Mouse (Mus musculus): ENCODE results near the gene Arid3b.

The Arid3b gene

DNA sequence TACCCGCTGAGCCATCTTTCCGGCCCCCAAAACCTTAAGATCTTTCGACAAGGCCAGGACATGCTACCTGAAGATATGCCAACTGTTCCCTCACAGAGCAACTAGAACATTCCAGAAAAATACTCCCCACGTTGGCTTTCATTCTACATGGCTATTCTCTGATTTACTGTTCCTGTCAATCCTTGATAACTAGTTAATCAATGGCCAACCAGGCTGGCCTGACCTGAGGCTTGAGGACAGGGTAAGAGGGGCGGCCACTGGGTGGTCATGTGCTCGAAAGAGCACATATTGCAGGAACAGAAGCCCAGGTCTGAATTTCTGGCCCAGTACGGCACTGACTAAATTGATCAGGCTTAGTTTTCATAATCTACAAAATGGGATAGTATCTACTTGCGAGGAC lies 39.1 kb downstream of the Arid3b start:
- intact Hi-C loops (cut with DNase I): no loop called here

DNA sequence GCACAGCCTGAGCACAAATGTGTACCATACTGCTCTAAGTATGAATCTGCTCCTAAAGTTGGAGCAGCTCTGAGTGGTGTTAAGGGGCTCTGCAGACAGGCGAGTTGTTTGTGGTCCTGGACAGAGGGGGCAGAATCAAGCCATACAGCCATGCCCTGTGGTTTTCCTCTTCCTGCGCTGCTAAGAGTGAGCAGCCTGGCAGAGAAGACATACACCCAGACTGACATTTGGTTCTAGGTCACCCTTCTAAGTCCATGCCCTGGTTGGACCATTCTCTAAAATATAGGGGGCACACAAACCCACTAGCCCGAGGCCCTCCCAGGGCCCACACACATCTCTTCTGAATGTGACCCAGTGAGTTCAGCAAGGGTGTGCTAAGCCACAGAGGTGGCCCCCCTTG lies 46.9 kb downstream of the Arid3b start:
- intact Hi-C loops (cut with DNase I): no loop called here

DNA sequence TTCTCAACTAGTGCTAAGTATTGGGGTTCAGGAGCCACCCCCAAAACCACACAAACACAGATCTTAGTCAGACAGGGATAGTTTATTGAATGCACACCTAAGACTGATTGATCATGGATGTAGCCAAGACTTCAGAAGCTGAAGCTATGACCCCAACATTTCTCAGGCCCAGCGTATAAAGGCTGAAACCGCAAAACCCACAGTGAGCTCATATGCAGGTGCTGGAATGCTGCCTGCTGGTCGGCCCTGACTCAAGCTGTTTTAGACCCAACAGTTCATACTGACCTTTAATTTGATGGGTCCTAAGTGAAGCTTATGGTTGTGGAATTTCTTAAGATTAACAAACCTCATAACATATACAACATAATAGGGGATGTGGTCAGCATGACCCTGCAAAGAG lies 53.9 kb downstream of the Arid3b start:
- intact Hi-C loops (cut with DNase I): no loop called here

DNA sequence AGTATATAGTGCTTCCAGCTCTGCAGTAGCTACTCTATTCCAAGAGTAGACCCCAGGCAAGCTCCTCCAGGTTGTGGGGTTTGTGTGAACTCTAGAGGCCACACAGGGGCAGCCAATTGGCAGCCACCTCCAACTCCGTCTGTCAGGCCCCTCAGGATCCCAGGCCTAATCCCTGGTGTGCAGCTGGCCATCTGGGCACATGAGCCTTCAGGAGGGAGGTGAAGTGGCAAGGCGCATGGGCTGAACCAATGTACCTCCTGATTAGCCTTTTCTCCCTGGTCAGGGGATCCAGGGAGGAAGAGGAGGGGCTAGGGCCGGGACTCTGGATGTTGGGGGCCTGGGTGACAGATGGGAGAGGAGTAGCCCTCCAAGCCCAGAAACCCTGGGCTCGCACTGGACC lies 60.9 kb downstream of the Arid3b start:
- intact Hi-C loops (cut with DNase I): no loop called here

DNA sequence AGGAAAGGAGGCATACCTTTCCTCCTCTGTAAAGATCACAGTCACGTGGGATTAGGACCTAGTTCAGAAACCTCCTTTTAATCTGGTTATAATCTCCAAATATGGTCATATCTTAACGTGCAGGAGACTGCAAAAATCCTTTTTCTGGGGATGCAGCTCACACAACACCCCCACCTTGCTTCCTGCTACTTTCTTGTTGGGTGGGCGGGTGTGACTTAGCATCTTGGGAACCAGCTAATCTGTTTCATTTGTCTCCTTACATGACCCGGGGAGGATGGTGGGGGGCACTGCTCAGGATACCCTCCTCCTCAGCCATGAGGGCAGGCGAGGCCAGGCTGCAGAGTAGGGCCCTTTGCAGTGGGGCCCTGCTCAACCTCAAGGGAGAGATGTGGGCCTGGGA lies 61.6 kb downstream of the Arid3b start:
- intact Hi-C loops (cut with DNase I): no loop called here

DNA sequence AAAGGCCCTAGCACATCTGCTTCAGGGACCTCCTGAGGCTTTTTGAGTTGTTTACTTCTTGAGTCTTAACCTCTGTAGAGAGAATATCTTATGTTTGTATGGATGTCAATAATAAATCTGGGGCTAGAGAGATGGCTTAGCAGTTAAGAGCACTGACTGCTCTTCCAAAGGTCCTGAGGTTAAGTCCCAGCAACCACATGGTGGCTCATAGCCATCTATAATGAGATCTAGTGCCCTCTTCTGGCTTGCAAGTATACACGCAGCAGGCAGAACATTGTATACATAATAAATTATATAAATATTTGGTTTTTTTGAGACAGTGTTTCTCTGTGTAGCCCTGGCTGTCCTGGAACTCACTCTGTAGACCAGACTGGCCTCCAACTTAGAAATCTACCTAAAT lies 62.4 kb downstream of the Arid3b start:
- intact Hi-C loops (cut with DNase I): no loop called here

DNA sequence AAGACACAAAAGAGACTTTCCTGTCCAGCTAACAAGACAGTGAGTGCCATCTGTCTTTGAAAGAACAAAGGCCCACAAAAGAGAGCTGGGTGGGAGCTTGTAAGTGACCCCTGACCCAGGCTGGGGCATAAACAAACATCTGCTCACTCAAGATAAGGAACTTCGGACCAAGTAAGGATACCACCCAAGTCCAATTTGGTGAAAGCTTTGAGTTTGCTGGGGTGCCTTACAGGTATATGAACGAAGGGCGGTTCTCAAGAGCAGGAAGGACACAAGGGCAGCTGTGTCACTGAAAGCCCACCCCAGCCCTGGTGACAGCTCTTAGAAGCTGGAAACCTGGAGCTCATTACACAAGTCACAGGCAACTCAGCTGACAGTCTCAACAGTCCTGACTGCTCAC lies 62.8 kb downstream of the Arid3b start:
- intact Hi-C loops (cut with DNase I): no loop called here

DNA sequence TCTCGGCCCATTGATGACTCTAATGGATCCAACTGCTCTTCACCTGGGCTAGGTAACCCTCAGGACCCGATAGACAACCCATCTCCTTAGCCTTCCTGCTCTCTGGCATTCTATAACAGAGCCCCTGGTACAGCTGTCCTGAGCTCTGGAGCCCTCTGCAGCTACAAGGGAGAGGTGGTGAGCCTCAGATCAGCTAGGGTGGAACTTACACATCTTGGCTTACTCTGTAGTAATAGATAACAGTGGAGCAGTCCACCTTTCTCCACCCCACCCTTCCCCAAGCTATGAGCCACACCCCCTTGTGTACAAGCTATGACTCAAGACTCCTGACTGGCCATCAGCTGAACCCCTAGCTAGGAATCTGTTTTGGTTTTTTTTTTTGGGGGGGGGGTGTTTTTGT lies 65.8 kb downstream of the Arid3b start:
- intact Hi-C loops (cut with DNase I): no loop called here

DNA sequence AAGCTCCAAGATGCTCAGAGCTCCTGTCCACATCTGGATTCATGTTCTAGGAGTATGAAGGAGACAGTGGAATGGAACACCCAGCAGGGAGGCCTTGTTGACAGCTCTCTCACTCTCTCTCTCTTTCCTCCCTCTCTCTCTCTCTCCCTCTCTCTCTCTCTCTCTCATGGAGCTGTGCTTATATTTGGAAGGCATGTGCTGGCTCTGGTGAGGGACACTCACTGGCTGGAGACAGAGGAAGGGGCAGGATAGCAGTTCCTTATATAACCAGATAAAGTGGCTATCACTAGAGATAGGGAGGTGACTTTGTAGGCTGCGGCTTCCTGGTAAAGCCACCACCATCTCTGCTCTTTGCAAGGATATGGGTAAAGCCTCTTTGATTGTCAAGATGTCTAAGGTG lies 66.4 kb downstream of the Arid3b start:
- intact Hi-C loops (cut with DNase I): no loop called here

DNA sequence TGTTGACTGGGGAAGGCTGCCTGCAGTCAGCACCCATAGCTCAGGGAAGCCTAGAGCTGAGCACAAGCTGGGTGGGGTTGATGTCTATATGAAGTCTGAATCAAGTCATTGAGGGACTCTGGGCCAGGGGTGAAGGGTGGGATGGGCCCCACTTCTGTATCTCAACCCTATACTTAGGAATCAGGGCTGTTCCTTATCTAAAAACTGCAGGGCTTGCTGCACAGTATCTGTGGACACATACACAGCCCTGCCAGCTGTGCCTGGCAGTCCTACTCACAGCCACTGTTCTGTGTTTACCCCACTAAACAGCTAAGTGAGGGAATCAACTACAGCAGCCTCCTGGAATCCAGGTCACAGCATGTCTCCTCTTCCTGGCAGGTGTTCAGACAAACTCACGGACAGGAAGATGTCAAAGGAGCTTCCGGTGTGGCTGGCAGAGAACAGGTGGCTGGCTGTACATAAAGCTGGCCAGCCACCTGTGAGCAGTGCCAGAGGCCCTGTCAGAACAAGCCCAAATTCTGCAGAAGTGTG lies 67.0 kb downstream of the Arid3b start:
- intact Hi-C loops (cut with DNase I): loop anchor here (10.0 kb wide), 1 partner anchor 225 kb away; no protein-coding TSS in a partner anchor

DNA sequence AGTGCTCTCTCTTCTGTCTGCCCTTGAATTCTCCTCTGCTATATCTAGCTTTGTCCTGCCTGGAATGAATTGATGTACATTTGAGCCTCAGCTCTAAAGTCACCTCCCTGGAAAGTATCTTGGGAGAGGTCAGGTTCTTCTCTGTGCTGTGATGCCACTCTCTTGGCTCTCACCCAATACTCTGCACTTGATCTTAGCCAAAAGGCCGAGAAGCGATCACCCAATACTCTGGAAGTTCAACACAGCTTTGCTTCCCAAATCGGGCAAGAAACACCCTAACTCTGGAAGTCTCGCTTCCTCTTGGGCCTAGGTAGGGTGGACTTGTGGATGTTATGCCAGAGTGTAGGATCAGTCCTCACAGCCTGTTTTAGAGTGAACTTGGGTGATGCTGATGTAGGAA lies 69.4 kb downstream of the Arid3b start:
- intact Hi-C loops (cut with DNase I): loop anchor here (10.0 kb wide), 1 partner anchor 228 kb away; no protein-coding TSS in a partner anchor

DNA sequence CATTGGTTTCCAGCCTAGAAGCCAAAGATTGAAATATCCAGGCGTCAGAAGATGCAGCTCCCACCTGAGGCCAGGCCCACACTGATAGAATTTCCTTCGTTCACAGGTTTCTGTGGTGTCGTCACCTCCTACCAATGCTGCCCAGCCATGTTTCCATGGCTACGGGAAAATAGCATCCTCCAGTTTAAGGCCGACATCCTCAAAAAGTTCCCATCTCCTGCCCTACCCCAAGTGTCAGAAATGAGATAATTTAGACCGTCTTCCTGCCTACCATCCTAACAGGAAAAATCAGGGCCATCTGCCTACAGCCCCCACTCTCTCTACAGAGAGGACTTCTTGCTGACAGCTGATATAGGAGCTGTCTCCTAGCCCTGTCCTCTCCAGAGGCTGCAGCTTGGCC lies 70.2 kb downstream of the Arid3b start:
- intact Hi-C loops (cut with DNase I): loop anchor here (10.0 kb wide), 1 partner anchor 228 kb away; no protein-coding TSS in a partner anchor

DNA sequence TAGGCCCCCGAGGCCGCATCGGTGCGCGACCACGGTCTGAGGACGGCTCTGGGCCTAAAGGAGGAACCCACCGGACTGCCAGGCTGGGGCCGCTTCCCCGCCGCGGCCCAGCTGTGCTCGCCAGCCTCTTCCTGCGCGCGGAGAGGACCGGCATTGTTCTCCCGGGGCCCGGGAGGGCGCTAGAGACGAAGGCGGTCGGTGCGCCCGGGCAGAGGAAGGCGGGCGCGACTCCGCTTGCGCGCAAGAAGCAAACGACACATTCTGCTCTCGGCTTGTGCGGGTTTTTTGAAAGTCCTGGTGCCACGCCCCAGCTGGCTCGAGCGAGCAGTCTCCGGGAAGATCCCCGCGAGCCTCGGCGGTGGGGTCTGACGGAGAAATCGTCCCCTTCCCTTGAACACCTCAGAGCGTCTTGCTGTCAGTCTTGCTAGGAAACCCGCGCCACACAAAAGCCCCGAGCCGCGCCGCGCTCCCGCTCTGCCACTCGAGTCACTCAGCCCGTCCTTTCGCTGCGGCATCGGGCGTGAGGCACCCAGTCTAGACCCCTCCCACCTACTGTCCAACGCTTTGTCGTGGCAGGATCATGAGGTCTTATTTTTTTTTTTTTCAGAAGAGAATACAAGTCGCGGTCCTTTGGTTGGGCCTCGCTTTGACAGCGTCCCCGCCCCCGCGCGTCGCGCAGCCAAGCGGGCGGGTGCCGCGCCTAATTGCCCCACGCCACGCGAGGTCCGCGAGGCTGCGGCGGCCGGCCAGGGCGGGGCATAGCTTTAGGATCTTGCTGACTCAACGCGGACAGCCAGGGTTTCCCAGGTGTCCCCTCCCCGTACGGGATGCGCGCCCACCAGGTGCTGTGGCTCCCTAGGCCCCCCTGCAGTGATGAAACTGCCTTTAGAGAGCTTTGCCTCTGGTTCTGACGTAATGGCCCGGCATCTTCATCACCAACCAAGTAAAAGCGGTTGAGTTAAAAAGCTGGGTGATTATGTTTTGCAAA lies 70.9 kb downstream of the Arid3b start, which contains the start of gene Clk3:
Clk3 (minus strand) TSS at position 497 of the 988 bp plus-strand sequence.
- intact Hi-C loops (cut with DNase I): loop anchor here (2.0 to 10.0 kb wide), 2 partner anchors 71 to 229 kb away; partner anchors contain the start of gene Arid3b

DNA sequence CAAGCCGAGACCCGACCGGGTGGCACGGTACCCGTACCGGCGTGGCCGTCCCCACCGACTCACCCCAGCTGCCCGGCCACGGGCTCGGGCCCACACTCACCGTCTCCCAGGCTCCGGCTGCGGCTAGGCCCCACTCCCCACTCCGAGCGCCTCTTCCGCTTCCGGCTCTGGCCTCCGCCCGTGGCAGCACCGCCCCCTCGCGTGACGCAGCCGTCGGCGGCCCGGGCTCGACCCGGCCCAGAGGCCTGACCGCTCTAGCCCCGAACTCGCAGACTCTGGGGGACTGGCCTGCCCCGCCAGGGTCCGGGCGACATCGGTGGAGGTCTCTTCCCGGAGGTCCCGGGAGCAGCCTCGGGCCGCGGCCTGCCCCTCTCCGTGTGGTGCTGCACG lies 71.6 kb downstream of the Arid3b start:
- intact Hi-C loops (cut with DNase I): loop anchor here (2.0 to 10.0 kb wide), 2 partner anchors 72 to 230 kb away; partner anchors contain the start of gene Arid3b

DNA sequence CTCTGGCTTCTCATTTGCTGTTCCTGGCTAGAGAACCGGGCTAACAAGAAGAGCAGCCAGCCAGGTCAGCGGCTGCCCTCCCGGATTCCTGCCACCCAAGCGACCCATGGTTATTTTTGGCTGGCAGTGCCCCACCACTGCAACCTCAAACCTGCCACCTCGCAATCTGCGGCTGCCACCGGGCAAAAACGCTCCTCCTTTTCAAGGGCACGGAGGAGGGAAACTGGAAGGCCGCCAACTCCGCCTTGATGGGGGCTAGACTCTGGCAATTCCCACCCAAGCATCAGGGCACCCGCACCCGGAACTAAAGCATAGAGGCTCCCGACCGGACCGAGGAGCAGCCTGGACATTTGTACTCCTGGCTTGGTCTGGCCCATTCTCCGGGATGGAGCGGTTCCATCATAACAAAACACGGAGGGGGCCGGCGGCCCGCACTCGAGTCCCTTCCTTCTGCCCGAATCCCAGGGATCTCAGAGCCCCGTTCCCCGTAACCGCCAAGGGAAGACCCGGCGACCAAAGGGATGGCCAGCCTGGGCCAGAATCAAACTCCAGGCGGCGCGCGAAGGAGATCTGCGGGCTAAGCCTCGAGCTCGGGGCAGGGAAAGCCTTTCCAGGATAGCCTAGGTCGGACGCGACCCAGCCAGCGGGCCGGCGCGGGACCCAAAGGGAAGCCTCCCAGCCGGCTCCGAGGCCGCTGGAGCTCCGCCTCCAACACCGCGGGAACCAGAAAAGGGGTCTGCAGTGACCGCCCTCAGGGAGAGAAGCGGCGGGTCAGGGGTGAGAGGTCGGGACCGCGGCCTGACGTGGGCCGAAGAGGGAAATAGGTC lies 72.2 kb downstream of the Arid3b start:
- intact Hi-C loops (cut with DNase I): loop anchor here (2.0 to 10.0 kb wide), 2 partner anchors 72 to 230 kb away; partner anchors contain the start of gene Arid3b

DNA sequence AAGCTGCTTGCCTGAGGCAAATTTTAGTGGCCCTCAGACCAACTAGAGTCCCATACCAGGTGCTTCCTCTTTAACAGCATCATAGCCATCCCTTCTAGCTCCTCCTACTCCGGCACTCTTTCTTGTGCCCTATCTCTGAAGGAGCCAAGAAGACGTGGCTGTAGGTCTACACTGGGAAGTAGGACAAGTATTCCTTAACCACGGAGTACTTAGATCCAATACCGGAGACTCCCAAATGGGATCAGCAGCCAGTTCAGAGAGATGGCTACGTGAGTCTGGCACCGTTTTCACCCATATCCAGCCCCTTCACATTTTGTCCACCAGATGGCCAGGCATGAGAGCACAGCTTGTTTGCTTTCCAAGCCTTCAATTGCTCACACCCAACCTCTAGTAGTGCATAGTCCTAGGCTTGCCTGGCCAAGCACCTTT lies 74.0 kb downstream of the Arid3b start:
- intact Hi-C loops (cut with DNase I): loop anchor here (10.0 kb wide), 1 partner anchor 232 kb away; no protein-coding TSS in a partner anchor

DNA sequence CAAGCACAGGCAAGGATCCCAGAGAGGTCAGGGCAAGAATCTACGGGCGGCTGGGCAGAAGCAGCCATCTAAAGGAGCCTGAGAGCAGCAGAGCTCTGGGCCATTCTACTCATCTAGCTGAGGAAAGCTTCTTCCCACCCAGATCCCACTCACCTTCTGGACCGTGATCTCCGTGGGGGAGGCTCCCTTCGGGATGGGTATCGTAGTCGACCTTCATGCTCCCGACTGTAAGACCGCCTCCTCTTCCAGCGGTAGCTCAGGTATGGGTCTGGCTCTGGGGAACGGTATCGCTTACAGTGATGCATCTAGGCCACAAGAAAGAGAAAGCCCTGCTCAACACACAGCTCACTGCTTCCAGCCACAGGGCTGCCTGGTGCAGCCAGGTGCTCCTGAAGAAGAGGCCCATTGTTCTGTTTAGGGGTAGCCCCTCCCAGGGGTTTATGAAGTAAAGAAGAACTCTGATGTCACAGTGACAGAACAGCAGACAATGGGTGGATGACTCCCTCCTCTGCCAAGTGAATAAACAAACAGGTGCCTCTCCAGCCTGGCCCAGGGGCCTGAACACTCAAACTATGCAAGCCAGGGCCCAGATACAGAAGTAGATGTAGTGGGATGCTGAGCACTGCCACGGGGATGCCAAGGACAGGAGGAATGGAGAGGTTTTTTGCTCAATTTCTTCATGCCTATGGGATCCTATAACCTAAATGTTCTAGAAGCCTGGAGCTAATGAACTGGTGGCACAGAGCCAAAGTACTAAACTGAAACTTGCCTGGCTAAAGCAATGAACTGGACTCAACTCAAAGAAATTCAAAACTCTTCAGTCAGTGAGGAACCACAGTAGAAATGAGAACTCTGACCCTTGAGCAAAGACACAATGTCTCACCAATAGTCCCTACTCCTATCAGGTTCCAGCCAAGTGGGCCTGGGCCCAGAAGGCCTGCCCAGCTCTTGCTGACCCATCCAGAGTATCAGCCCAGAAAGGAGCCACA lies 74.7 kb downstream of the Arid3b start:
- intact Hi-C loops (cut with DNase I): loop anchor here (10.0 kb wide), 1 partner anchor 233 kb away; no protein-coding TSS in a partner anchor

DNA sequence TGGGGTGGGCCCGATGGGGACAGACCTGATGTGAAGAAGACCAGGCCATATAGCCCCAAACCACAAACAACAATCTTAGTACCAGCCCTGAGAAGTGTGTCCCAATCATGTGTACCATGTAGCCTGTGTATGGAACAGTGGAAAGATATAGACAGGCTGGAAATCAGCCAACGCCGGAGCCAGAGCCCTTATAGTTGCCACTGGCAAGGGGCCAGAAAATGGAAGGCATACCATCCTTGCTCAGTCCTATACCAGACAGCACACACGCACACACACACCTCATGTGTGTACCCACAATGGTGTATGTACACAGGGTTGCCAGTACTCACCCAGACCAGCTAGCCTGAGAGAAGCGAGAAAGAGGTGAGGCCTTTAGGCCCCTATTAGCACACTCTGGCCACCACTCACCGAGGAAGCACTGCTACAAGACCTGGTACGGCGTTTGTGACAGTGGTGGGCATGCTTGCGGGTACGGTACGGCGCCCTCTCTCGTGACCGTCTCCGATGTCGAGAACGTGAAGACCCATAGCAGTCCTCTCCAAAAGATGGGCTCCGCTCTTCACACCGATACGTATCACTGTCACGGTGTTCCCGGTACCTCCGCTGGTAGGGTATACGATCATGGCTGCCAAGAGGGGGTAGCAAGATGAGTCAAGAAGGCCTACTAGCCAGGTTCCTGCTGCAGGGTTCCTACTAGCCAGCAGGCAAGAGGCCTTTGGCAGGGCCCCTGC lies 76.0 kb downstream of the Arid3b start:
- intact Hi-C loops (cut with DNase I): loop anchor here (10.0 kb wide), 1 partner anchor 234 kb away; no protein-coding TSS in a partner anchor

DNA sequence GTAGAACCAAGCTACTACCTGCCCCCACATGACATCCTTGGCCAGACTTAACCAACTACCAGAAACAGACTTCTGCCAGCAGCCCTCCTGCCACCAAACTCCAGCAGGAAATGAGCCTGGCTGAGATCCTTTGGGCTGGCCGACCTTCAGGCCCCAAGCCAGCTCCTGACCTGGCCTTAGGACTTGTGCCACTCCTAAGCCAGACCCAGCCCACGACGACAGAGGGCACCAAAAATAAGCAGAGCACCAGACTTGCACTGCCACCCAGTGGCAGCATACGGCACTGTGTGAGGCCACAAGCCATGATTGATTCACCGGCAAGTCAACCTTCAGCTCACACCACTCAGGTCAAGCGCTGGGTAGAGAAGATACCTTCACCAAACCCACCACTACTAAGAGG lies 77.3 kb downstream of the Arid3b start:
- intact Hi-C loops (cut with DNase I): no loop called here

All from adrenal gland (tissue).